ENCODE assay signal across 23 mouse cellular contexts in the genomic region with DNA sequence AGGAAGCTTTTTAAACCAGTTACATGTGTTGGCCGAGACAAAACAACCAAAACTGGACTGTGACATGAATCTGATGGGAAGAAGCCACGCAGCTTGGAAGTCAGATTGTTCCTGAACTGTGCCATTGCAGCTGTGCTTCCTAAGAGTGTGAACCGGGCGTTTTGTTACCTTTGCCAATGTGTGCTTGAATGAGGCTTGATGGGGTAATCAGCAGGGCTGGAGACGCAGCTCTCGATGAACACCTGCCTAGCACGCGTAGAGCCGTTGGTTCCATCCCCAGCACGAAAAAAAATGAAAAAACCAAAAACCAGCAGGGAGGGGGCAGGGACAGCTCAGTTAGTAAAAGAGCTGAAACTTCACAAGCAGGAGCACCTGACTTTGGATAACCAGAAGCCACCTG.
A peak's percentile ranks its signal among the peaks of the same experiment; 100 is the strongest.
DNase-seq lines count a peak whose midpoint lies in the region; ATAC-seq and TF ChIP-seq lines count a peak whose summit lies in the region.
"Had no signal": no experiment of that assay in that cellular context is flagged by ENCODE, and none has a peak within 500 bp of the region (broad histone marks: within the 10 kb centered on the region; RNA-seq: fewer than 3 reads in every experiment).

No protein-coding gene starts in this region.

- peak; percentile 8 for DNase-seq in forebrain, embryonic 14.5 days (ENCODE audit: low spot score)
- DNase-seq in forebrain, embryonic 10.5 days (ENCODE audit: extremely low spot score, low spot score), result no peak
- DNase-seq in limb, embryonic 10.5 days (ENCODE audit: low spot score), result no peak
- DNase-seq in thymus, postnatal 14 days, result peak; percentile 33
- no peak for DNase-seq in thymus, adult 2 months
- DNase-seq in spleen, postnatal 36 days (ENCODE audit: low spot score in 2 of 2), result no peak
- DNase-seq: adrenal gland, adult 2 months; adrenal gland, postnatal 14 days; B cell, adult 2 months; cerebellum, adult 11-12 months; cerebellum, adult 8-10 months; cerebellum, postnatal 14 days; gastrocnemius, postnatal 25 days; heart, adult 18-20 months; heart, postnatal 10 days; heart, postnatal 36 days had no signal

- no peak overlapping the region for H3K27ac ChIP-seq in forebrain, embryonic 14.5 days (ENCODE audit: low read depth, low read length)
- no peak overlapping the region for H3K27ac ChIP-seq in forebrain, embryonic 10.5 days
- peak overlapping the region; percentile 70 for H3K27ac ChIP-seq in limb, embryonic 12.5 days
- no peak overlapping the region for H3K27ac ChIP-seq in limb, embryonic 10.5 days
- H3K27ac ChIP-seq in thymus, adult 2 months (ENCODE audit: control insufficient read depth, insufficient read depth, low read length), result no peak overlapping the region
- H3K27ac ChIP-seq: heart, embryonic 15.5 days; hindbrain, embryonic 13.5 days; intestine, embryonic 15.5 days had no signal

- H3K9ac ChIP-seq in forebrain, embryonic 14.5 days (ENCODE audit: low read length), result no peak overlapping the region
- H3K9ac ChIP-seq in limb, embryonic 12.5 days (replicated peaks), result no peak overlapping the region
- H3K9ac ChIP-seq: heart, embryonic 12.5 days; heart, embryonic 15.5 days; hindbrain, embryonic 13.5 days; intestine, embryonic 15.5 days had no signal

- no peak for TF ChIP-seq CTCF in thymus, adult 2 months (IDR thresholded peaks at IDR 0.05; ENCODE audit: borderline replicate concordance, control insufficient read depth, extremely low read depth, insufficient read depth, low read length, poor library complexity)

- ATAC-seq in forebrain, embryonic 14.5 days, result no peak
- no peak for ATAC-seq in limb, embryonic 12.5 days (ENCODE audit: insufficient number of reproducible peaks, insufficient read depth, low FRiP score, low TSS enrichment, low read depth)
- ATAC-seq: hindbrain, embryonic 16.5 days; intestine, embryonic 15.5 days had no signal

- TF ChIP-seq POLR2A in thymus, adult 2 months (IDR thresholded peaks at IDR 0.05; ENCODE audit: control insufficient read depth, extremely low read depth, insufficient read depth, low read length, poor library complexity), result no peak

- no peak overlapping the region for H3K4me2 ChIP-seq in forebrain, embryonic 14.5 days (ENCODE audit: low read length)
- no peak overlapping the region for H3K4me2 ChIP-seq in limb, embryonic 12.5 days
- H3K4me2 ChIP-seq: heart, embryonic 12.5 days; heart, embryonic 15.5 days; hindbrain, embryonic 13.5 days; intestine, embryonic 15.5 days had no signal

- H3K9me3 ChIP-seq in forebrain, embryonic 14.5 days (replicated peaks; ENCODE audit: control insufficient read depth, low read length), result no peaks in the 10 kb centered on the region
- H3K9me3 ChIP-seq in forebrain, embryonic 10.5 days, result no peaks in the 10 kb centered on the region
- H3K9me3 ChIP-seq in limb, embryonic 12.5 days, result no peaks in the 10 kb centered on the region
- H3K9me3 ChIP-seq in limb, embryonic 10.5 days (replicated peaks), result no peaks in the 10 kb centered on the region
- H3K9me3 ChIP-seq: heart, embryonic 12.5 days; heart, embryonic 15.5 days; hindbrain, embryonic 10.5 days; intestine, embryonic 15.5 days had no signal

- no peaks in the 10 kb centered on the region for H3K36me3 ChIP-seq in forebrain, embryonic 14.5 days (ENCODE audit: control insufficient read depth, insufficient read depth, low read length)
- H3K36me3 ChIP-seq in forebrain, embryonic 10.5 days (replicated peaks), result no peaks in the 10 kb centered on the region
- no peaks in the 10 kb centered on the region for H3K36me3 ChIP-seq in limb, embryonic 12.5 days
- no peaks in the 10 kb centered on the region for H3K36me3 ChIP-seq in limb, embryonic 10.5 days
- no peaks in the 10 kb centered on the region for H3K36me3 ChIP-seq in thymus, adult 2 months (ENCODE audit: control insufficient read depth, insufficient read depth, low read length)
- H3K36me3 ChIP-seq: heart, embryonic 12.5 days; heart, embryonic 15.5 days; hindbrain, embryonic 10.5 days; hindbrain, embryonic 13.5 days; intestine, embryonic 15.5 days had no signal

- H3K27me3 ChIP-seq in forebrain, embryonic 14.5 days (replicated peaks; ENCODE audit: control insufficient read depth, insufficient read depth, low read length), result no peaks in the 10 kb centered on the region
- H3K27me3 ChIP-seq in forebrain, embryonic 10.5 days (ENCODE audit: poor library complexity, severe bottlenecking), result no peaks in the 10 kb centered on the region
- no peaks in the 10 kb centered on the region for H3K27me3 ChIP-seq in limb, embryonic 12.5 days
- no peaks in the 10 kb centered on the region for H3K27me3 ChIP-seq in limb, embryonic 10.5 days (ENCODE audit: low read depth, poor library complexity, severe bottlenecking)
- H3K27me3 ChIP-seq in thymus, adult 2 months (ENCODE audit: control insufficient read depth, insufficient read depth, low read length), result no peaks in the 10 kb centered on the region
- H3K27me3 ChIP-seq: hindbrain, embryonic 13.5 days; intestine, embryonic 15.5 days had no signal

- WGBS in forebrain, embryonic 14.5 days, result 84% methylated on average over 10 of the region's 10 CpGs
- WGBS in forebrain, embryonic 10.5 days, result 89% methylated on average over 10 of the region's 10 CpGs
- 65% methylated on average over 10 of the region's 10 CpGs for WGBS in limb, embryonic 12.5 days
- WGBS in limb, embryonic 10.5 days, result 90% methylated on average over 10 of the region's 10 CpGs
- 80% methylated on average over 10 of the region's 10 CpGs for WGBS in thymus, adult 2 months

- no peak overlapping the region for H3K4me3 ChIP-seq in forebrain, embryonic 14.5 days (ENCODE audit: low read depth, low read length)
- no peak overlapping the region for H3K4me3 ChIP-seq in forebrain, embryonic 10.5 days
- no peak overlapping the region for H3K4me3 ChIP-seq in limb, embryonic 12.5 days (replicated peaks)
- no peak overlapping the region for H3K4me3 ChIP-seq in limb, embryonic 10.5 days
- H3K4me3 ChIP-seq in thymus, adult 2 months (ENCODE audit: control insufficient read depth, insufficient read depth, low read length), result no peak overlapping the region
- H3K4me3 ChIP-seq: heart, embryonic 12.5 days; heart, embryonic 15.5 days; hindbrain, embryonic 10.5 days; hindbrain, embryonic 13.5 days; intestine, embryonic 15.5 days had no signal

- 0 out of 2 replicates have a peak, but pooled peaks cover 3% of the 10 kb centered on the region for H3K4me1 ChIP-seq in forebrain, embryonic 14.5 days (ENCODE audit: control insufficient read depth, insufficient read depth, low read length)
- peaks cover 27% of the 10 kb centered on the region for H3K4me1 ChIP-seq in forebrain, embryonic 10.5 days
- peaks cover 34% of the 10 kb centered on the region for H3K4me1 ChIP-seq in limb, embryonic 12.5 days (replicated peaks)
- H3K4me1 ChIP-seq in limb, embryonic 10.5 days, result peaks cover 29% of the 10 kb centered on the region
- peaks cover 3% of the 10 kb centered on the region; the same call in 1 of the 2 replicates for H3K4me1 ChIP-seq in thymus, adult 2 months (replicated peaks; ENCODE audit: control insufficient read depth, insufficient read depth, low read length)
- H3K4me1 ChIP-seq: heart, embryonic 12.5 days; heart, embryonic 15.5 days; intestine, embryonic 15.5 days had no signal

Comparison
In these comparisons a context has a peak if more than half of its experiments do, and no peak if none do; other contexts are left out.
1. DNase-seq: peak in forebrain, embryonic 14.5 days (single experiment) and thymus, postnatal 14 days (single experiment); none in forebrain, embryonic 10.5 days (single experiment), limb, embryonic 10.5 days (single experiment), thymus, adult 2 months (single experiment) and spleen, postnatal 36 days (0 of 2).